Mouse (Mus musculus) CH12.LX (cell line): ENCODE data around the gene Styxl1. TPM values are rescaled to one million over a fixed set of nuclear protein-coding genes. Genes with fewer than 3 reads are reported as not detected.

ENCODE experiments used
- DNase-seq: peaks from one replicate; pipeline ENCODE4 v3.0.0-alpha.2; 2013; ENCODE audit errors: extremely low read depth
- H3K27ac ChIP-seq: 2 replicates; pipeline ENCODE4 v1.5.1; 2012; ENCODE audit warnings: low read depth, mild to moderate bottlenecking, control low read depth, moderate library complexity; ENCODE audit not compliant: insufficient read depth
- H3K27me3 ChIP-seq: replicated peaks from 2 replicates; pipeline ENCODE3; 2012; ENCODE audit warnings: inconsistent platforms
- H3K36me3 ChIP-seq, 2 experiments: replicated peaks in 1 of 2; 2 replicates each; pipeline versions ENCODE3 to v1.6.1; 2012; ENCODE audit warnings: inconsistent platforms in 1 of 2, low read length in 1 of 2, mild to moderate bottlenecking in 1 of 2, mixed read lengths in 1 of 2, moderate library complexity in 1 of 2; ENCODE audit not compliant: control insufficient read depth in 1 of 2, insufficient read depth in 1 of 2
- H3K4me1 ChIP-seq, 2 experiments: 2 replicates each; pipeline ENCODE4 v1.6.1; 2012; ENCODE audit warnings: inconsistent platforms in 1 of 2, moderate library complexity in 1 of 2; ENCODE audit not compliant: insufficient read depth in 2 of 2, control insufficient read depth in 1 of 2
- H3K4me2 ChIP-seq: 2 replicates; pipeline ENCODE4 v1.6.1; 2012; ENCODE audit warnings: low read depth, mild to moderate bottlenecking, control low read depth; ENCODE audit not compliant: poor library complexity, insufficient read depth, severe bottlenecking
- H3K4me3 ChIP-seq, 3 experiments: fragments of 150-350 bp in 1 of 3; sonication (generic) in 1 of 3; replicated peaks in 1 of 3; 2 replicates each; pipeline versions ENCODE3 to v1.5.1; 2011 to 2012; ENCODE audit warnings: low read depth in 2 of 3, low read length in 2 of 3, mild to moderate bottlenecking in 2 of 3, moderate library complexity in 2 of 3, control low read depth in 1 of 3, improper control_type of control experiment in 1 of 3, inconsistent platforms in 1 of 3, mixed read lengths in 1 of 3; ENCODE audit not compliant: poor library complexity in 1 of 3
- H3K79me2 ChIP-seq: replicated peaks from 2 replicates; pipeline ENCODE4 v1.6.1; 2012; ENCODE audit warnings: mild to moderate bottlenecking, moderate library complexity; ENCODE audit not compliant: control insufficient read depth, poor library complexity, insufficient read depth, severe bottlenecking; ENCODE audit errors: extremely low read depth
- H3K9ac ChIP-seq: 2 replicates; pipeline ENCODE4 v1.6.1; 2012; ENCODE audit warnings: low read depth, mild to moderate bottlenecking, control low read depth, moderate library complexity; ENCODE audit not compliant: insufficient read depth
- H3K9me3 ChIP-seq: replicated peaks from 2 replicates; pipeline ENCODE3; 2012; ENCODE audit warnings: low read length, inconsistent platforms, mixed read lengths
- E2F4 ChIP-seq: IDR thresholded peaks from 2 replicates; pipeline ENCODE4 v1.6.1; 2011; ENCODE audit warnings: low read depth, low read length, improper control_type of control experiment; ENCODE audit not compliant: insufficient replicate concordance
- ELF1 ChIP-seq: IDR thresholded peaks from 2 replicates; pipeline ENCODE4 v1.6.1; 2014; ENCODE audit warnings: low read depth, mild to moderate bottlenecking, inconsistent platforms, low read length, improper control_type of control experiment
- EP300 ChIP-seq: IDR thresholded peaks from 2 replicates; pipeline ENCODE4 v1.6.1; 2011; ENCODE audit warnings: low read length, improper control_type of control experiment
- ETS1 ChIP-seq: conservative IDR thresholded peaks from 2 replicates; pipeline ENCODE4 v1.6.1; 2012; ENCODE audit warnings: low read depth, mild to moderate bottlenecking, inconsistent platforms, low read length, improper control_type of control experiment, moderate library complexity
- GABPA ChIP-seq: IDR thresholded peaks from 2 replicates; pipeline ENCODE4 v1.6.1; 2012; ENCODE audit warnings: low read depth, low read length, improper control_type of control experiment, inconsistent platforms; ENCODE audit not compliant: insufficient replicate concordance
- HCFC1 ChIP-seq: IDR thresholded peaks from 2 replicates; pipeline ENCODE4 v1.6.1; 2012; ENCODE audit warnings: low read depth, mild to moderate bottlenecking, inconsistent platforms, low read length, improper control_type of control experiment
- KAT2A ChIP-seq: IDR thresholded peaks from 2 replicates; pipeline ENCODE4 v1.6.1; 2012; ENCODE audit warnings: low read length, improper control_type of control experiment, inconsistent platforms; ENCODE audit not compliant: insufficient replicate concordance
- MAFK ChIP-seq: IDR thresholded peaks from 2 replicates; pipeline ENCODE4 v1.6.1; 2011; ENCODE audit warnings: low read length, improper control_type of control experiment; ENCODE audit not compliant: insufficient replicate concordance
- MAX ChIP-seq: IDR thresholded peaks from 2 replicates; pipeline ENCODE4 v1.6.1; 2011; ENCODE audit warnings: low read length, improper control_type of control experiment
- MAZ ChIP-seq: IDR thresholded peaks from 2 replicates; pipeline ENCODE4 v1.6.1; 2012; ENCODE audit warnings: low read depth, mild to moderate bottlenecking, inconsistent platforms, low read length, improper control_type of control experiment, moderate library complexity
- MEF2A ChIP-seq: IDR thresholded peaks from 2 replicates; pipeline ENCODE4 v1.6.1; 2014; ENCODE audit warnings: low read depth, mild to moderate bottlenecking, inconsistent platforms, low read length, improper control_type of control experiment, borderline replicate concordance
- MYC ChIP-seq: IDR thresholded peaks from 2 replicates; pipeline ENCODE4 v1.6.1; 2011; ENCODE audit warnings: low read depth, mild to moderate bottlenecking, improper control_type of control experiment, low read length
- NRF1 ChIP-seq: IDR thresholded peaks from 2 replicates; pipeline ENCODE4 v1.6.1; 2014; ENCODE audit warnings: low read depth, mild to moderate bottlenecking, inconsistent platforms, low read length, improper control_type of control experiment, moderate library complexity
- PAX5 ChIP-seq: IDR thresholded peaks from 2 replicates; pipeline ENCODE4 v1.6.1; 2012; ENCODE audit warnings: low read length, inconsistent platforms, mixed read lengths
- POLR2A ChIP-seq: IDR thresholded peaks from 2 replicates; pipeline ENCODE4 v1.6.1; 2011; ENCODE audit warnings: low read depth, mild to moderate bottlenecking, improper control_type of control experiment, low read length
- POLR2AphosphoS2 ChIP-seq: IDR thresholded peaks from 2 replicates; pipeline ENCODE4 v1.6.1; 2011; ENCODE audit warnings: low read depth, low read length, improper control_type of control experiment
- SIN3A ChIP-seq: IDR thresholded peaks from 2 replicates; pipeline ENCODE4 v1.6.1; 2012; ENCODE audit warnings: low read length, improper control_type of control experiment, inconsistent platforms
- SMC3 ChIP-seq: IDR thresholded peaks from 2 replicates; pipeline ENCODE4 v1.6.1; 2011; ENCODE audit warnings: low read depth, low read length, improper control_type of control experiment
- UBTF ChIP-seq: IDR thresholded peaks from 2 replicates; pipeline ENCODE4 v1.6.1; 2012; ENCODE audit warnings: low read depth, mild to moderate bottlenecking, inconsistent platforms, low read length, improper control_type of control experiment, moderate library complexity
- USF1 ChIP-seq: IDR thresholded peaks from 2 replicates; pipeline ENCODE4 v1.6.1; 2014; ENCODE audit warnings: low read depth, mild to moderate bottlenecking, inconsistent platforms, low read length, improper control_type of control experiment
- USF2 ChIP-seq: conservative IDR thresholded peaks from 2 replicates; pipeline ENCODE4 v1.6.1; 2011; ENCODE audit warnings: low read depth, low read length, improper control_type of control experiment
- ZC3H11A ChIP-seq: IDR thresholded peaks from 2 replicates; pipeline ENCODE4 v1.6.1; 2012; ENCODE audit warnings: low read depth, mild to moderate bottlenecking, inconsistent platforms, low read length, improper control_type of control experiment
- ZKSCAN1 ChIP-seq: IDR thresholded peaks from 2 replicates; pipeline ENCODE4 v1.6.1; 2012; ENCODE audit warnings: low read depth, inconsistent platforms, low read length, improper control_type of control experiment, borderline replicate concordance
- ZNF384 ChIP-seq: IDR thresholded peaks from 2 replicates; pipeline ENCODE4 v1.6.1; 2012; ENCODE audit warnings: low read depth, low read length, improper control_type of control experiment, inconsistent platforms
- dilution Hi-C: fragments of 300-500 bp; cut with MboI; formaldehyde crosslinking; loops from 2 replicates; pipeline ENCODE4 v1.14.3; 2020; ENCODE audit warnings: low sequenced_read_pairs; ENCODE audit not compliant: extremely low pct_unique_long_range_greater_than_20kb, extremely low pct_ligation_motif_present
- in situ Hi-C: fragments of 300-500 bp; cut with MboI; formaldehyde crosslinking; loops from 3 replicates; pipeline ENCODE4 v1.14.3; 2019; ENCODE audit warnings: low sequenced_read_pairs, low pct_ligation_motif_present, low pct_unique_long_range_greater_than_20kb, mixed read lengths
- polyA plus RNA-seq: library from polyadenylated mRNA; unstranded; fragments of >175 nt; gene quantifications from 2 replicates; pipeline ENCODE4 v1.2.1, GENCODE M21; 2012; ENCODE audit warnings: low read depth; ENCODE audit not compliant: insufficient read length
- total RNA-seq, 2 experiments: library from RNA; depleted of rRNA; stranded (reverse); fragments of 300-350 nt in 1 of 2; fragments of >200 nt in 1 of 2; gene quantifications; 2 replicates each; pipeline ENCODE4 v1.2.3; 2012 to 2014

The Styxl1 gene
- total and polyA plus RNA-seq, 3 experiments = not detected

DNA sequence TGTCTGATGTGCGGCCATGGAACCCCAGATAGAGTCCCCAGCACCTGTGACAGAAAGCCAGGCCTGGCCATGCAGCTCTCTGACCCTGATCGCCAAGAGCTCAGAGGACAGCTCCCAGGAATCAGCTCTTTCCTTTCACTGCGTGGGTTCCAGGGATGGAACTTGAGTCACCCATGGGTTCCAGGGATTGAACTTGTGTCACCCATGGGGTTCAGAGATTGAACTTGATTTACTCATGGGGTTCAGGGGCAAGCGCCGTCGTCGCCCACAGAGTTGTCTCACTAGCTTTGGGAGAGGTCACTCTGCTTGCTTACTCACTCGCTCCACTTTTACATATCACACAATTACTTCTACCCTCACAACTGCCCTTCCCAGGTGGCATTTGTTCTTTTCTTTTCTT lies 57.1 kb downstream of the Styxl1 start:
- H3K9me3 ChIP-seq = no peaks in the 10 kb centered on the region
- in situ Hi-C loops (no loop called here), dilution Hi-C loops (no loop called here)
- H3K27ac ChIP-seq = no peak overlapping the region
- peaks cover 29 to 71% of the 10 kb centered on the region in 2 experiments for H3K4me1 ChIP-seq
- no peaks in the 10 kb centered on the region for H3K27me3 ChIP-seq
- peaks cover 16 to 67% of the 10 kb centered on the region in 2 experiments for H3K36me3 ChIP-seq
- DNase-seq = no peak
- TF ChIP-seq MAZ (no peak), MAX (no peak), KAT2A (no peak), POLR2AphosphoS2 (no peak), MYC (no peak), HCFC1 (no peak), MEF2A (no peak), GABPA (no peak), E2F4 (no peak), NRF1 (no peak), POLR2A (no peak), USF2 (no peak), UBTF (no peak), USF1 (no peak), ZKSCAN1 (no peak), ZC3H11A (no peak), ZNF384 (no peak), SIN3A (no peak), MAFK (no peak)
- no peak overlapping the region for H3K9ac ChIP-seq
- H3K4me3 ChIP-seq = no peak overlapping the region
- H3K79me2 ChIP-seq = no peaks in the 10 kb centered on the region
- no peak overlapping the region for H3K4me2 ChIP-seq

DNA sequence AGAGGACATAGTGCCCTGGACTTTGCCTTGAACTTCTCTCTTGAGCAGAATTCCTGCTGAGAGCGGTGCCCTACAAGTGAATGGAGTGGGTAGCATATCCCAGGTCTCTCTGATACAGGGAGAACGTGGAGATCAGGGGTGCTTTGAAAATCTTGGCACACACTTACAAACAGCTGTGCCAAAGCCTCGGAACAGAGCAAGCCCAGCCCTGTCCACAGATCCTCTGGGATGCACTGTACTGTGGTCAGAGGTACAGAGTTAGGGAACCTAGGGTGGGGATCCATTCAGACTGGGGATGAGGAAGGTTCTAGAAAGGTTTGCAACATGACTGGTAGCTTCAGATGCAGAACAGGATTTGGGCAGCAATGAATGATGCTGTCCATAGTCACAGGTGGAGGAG lies 58.1 kb downstream of the Styxl1 start:
- in situ Hi-C loops = no loop called here
- no peak overlapping the region for H3K9ac ChIP-seq
- no peak overlapping the region for H3K4me2 ChIP-seq
- H3K27me3 ChIP-seq = no peaks in the 10 kb centered on the region
- dilution Hi-C loops = no loop called here
- no peak overlapping the region for H3K4me3 ChIP-seq
- no peaks in the 10 kb centered on the region for H3K9me3 ChIP-seq
- H3K27ac ChIP-seq = no peak overlapping the region
- H3K79me2 ChIP-seq = no peaks in the 10 kb centered on the region
- H3K36me3 ChIP-seq = peaks cover 23 to 67% of the 10 kb centered on the region in 2 experiments
- TF ChIP-seq USF1 (no peak), EP300 (no peak), ELF1 (no peak), HCFC1 (no peak), SMC3 (no peak), ETS1 (no peak), PAX5 (no peak)
- peaks cover 31 to 66% of the 10 kb centered on the region in 2 experiments for H3K4me1 ChIP-seq
- no peak for DNase-seq
